Mouse (Mus musculus) heart, adult 2 months (tissue): Measurements from ENCODE around the gene Dab1.

Experiments used
- CTCF ChIP-seq: fragments of 200-600 bp; IDR thresholded peaks from 2 replicates; pipeline ENCODE4 v1.8.1; 2022; ENCODE audit warnings: antibody characterized with exemption, mild to moderate bottlenecking, moderate library complexity
- EP300 ChIP-seq: fragments of 200-500 bp; IDR thresholded peaks from 2 replicates; pipeline ENCODE4 v1.6.1; 2011; ENCODE audit warnings: low read depth, low read length, control low read depth; ENCODE audit not compliant: insufficient read depth
- POLR2A ChIP-seq: fragments of 200-500 bp; IDR thresholded peaks from 2 replicates; pipeline ENCODE4 v1.6.1; 2011; ENCODE audit warnings: mild to moderate bottlenecking, low read depth, low read length, control low read depth; ENCODE audit not compliant: insufficient read depth

DNA sequence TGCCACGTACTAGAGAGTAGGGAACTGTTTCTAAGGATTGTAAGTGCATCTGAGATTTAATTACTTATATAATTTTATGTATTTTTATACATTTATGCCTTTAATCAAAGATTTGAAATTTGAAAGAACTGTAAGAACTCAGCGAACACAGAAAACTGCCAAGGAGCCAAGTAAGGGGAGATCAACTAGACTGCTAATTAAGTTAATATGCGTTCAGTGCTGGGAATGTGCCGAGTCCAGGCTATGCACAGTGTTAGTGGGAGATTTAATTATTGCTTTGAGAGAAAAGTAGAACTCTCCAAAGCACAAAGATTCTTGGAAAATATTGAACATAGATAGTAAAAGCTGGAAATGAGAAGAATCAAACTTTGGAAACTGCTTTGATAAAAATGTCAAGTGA is 567.2 kb downstream of the Dab1 start:
- TF ChIP-seq EP300 (no peak), POLR2A (no peak), CTCF (no peak)
